Mouse (Mus musculus) hematopoietic multipotent progenitor cell, adult 10-12 weeks (in vitro differentiated cells): ENCODE measurements around the gene Jpt1. TPM values are rescaled to one million over a fixed set of nuclear protein-coding genes. Genes with fewer than 3 reads are reported as not detected.

Experiments used
- polyA plus RNA-seq: library from polyadenylated mRNA; stranded (reverse); fragments of >175 nt; gene quantifications from 2 replicates; pipeline ENCODE4 v1.2.3, GENCODE M21; 2012; ENCODE audit warnings: low replicate concordance

The Jpt1 gene
- polyA plus RNA-seq = 264 and 267 TPM in 2 replicates

GRCm38 (mm10) chr11:115514238-115514663 is at the start of gene Jpt1:
Gene Jpt1, minus strand, starts transcription at chr11:115514387.

DNA sequence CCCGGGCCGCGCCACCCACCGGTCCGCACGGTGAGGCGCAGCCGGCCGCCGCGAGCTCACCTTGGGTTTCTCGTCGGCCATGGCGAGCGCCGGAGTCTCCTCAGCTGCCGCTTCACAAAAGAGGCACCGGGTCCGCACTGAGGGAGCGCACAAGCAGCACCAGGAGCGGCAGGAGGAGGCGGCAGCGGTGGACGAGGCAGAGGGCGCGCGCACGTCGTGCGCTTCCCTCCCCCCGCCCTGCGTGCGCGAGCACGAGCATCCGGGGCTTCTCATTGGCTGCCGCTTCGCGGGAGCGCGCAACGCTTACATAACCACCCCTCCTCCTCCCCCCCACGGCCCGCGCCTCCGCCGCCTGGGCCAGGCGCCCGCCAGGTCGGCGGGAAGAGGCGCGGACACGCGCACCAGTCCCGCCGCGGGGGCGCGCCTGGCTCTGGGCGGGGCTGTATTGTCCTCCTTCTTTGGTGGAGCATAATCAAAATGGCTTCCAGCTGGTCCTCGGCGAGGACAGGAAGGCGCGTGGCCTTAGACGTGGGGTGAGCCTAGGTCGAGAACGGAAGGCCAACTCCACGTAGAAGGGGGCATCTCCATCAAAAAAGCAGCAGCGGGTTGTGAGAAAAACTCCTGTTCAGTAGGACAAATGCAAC is 22.0 kb upstream of the Jpt1 start, which contains the start of gene Sumo2:
Sumo2 (minus strand) TSS at position 239 of the 644 bp plus-strand sequence.

DNA sequence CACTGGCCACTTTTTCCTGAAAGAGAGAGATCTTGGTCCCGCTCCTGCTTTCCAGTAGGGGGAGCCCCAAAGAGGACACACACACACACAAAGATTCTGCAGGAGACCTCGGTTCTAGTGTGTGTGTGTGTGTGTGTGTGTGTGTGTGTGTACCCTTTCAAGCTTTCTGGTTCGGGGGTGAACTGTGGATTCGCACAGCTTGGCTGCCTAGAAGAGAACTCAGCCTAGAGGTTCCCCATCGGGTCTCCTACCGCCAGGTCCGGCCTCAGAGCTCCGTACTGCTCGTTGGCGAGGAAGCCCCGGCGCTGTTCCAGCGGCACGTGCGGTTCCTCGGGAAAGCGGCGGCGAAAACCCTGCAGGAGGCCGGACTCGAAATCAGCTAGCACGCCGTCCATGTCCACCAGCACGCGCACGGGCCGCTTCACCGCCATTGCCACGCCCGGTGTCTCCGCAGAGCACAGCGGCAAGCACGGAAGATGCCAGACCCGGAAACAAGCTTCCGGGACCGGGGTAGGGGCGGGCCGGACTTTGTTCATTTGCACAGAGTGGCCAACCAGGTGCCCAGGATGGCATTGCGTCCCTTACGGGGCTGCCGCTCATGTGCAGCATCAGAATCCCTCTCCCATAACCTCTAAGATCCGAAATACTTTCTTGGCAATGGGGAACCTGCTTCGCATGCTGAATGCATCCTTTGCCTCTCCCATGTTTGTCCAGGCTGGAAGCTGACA is 22.7 kb downstream of the Jpt1 start, which contains the start of gene Nt5c:
Nt5c (minus strand) TSS at position 507 of the 728 bp plus-strand sequence.

GRCm38 (mm10) chr11:115475025-115475757 is 39.0 kb downstream of the Jpt1 start, which contains the start of gene Armc7:
Gene Armc7, plus strand, starts transcription at chr11:115475667.

GRCm38 (mm10) chr11:115462243-115462891 is 51.8 kb downstream of the Jpt1 start, which contains the start of gene Slc16a5:
Gene Slc16a5, plus strand, starts transcription at chr11:115462474.

Other genes with a start within 250 kb of the Jpt1 start
- gene Grin2c, start 247.1 kb downstream of the Jpt1 start, polyA plus RNA-seq = 0.73 and 1.1 TPM in 2 replicates
- 27.3 and 45.0 TPM in 2 replicates for gene Fdxr, start 237.3 kb downstream of the Jpt1 start, polyA plus RNA-seq
- gene Fads6, start 216.7 kb downstream of the Jpt1 start, polyA plus RNA-seq = 0.40 and 0.51 TPM in 2 replicates
- not detected in 2 replicates for gene Otop2, start 207.2 kb downstream of the Jpt1 start, polyA plus RNA-seq
- 0.42 TPM in 1 of 2 replicates, not detected in the other for gene Ush1g, start 192.3 kb downstream of the Jpt1 start, polyA plus RNA-seq
- 0.04 and 0.09 TPM in 2 replicates for gene Otop3, start 179.7 kb downstream of the Jpt1 start, polyA plus RNA-seq
- 9.7 and 10.9 TPM in 2 replicates for gene Hid1, start 146.6 kb downstream of the Jpt1 start, polyA plus RNA-seq
- 0.38 and 0.57 TPM in 2 replicates for gene Cdr2l, start 132.5 kb downstream of the Jpt1 start, polyA plus RNA-seq
- 47.1 and 50.2 TPM in 2 replicates for gene Mrpl58, start 110.6 kb downstream of the Jpt1 start, polyA plus RNA-seq
- gene Atp5h, start 94.4 kb downstream of the Jpt1 start, polyA plus RNA-seq = 10.1 and 103 TPM in 2 replicates
- gene Kctd2, start 94.3 kb downstream of the Jpt1 start, polyA plus RNA-seq = 29.7 and 94.9 TPM in 2 replicates
- gene Trim80, start 73.8 kb downstream of the Jpt1 start, polyA plus RNA-seq = 0.07 TPM in 1 of 2 replicates, not detected in the other
- 5.6 and 10.2 TPM in 2 replicates for gene Slc16a5, start 51.9 kb downstream of the Jpt1 start, polyA plus RNA-seq
- 137 and 301 TPM in 2 replicates for gene Armc7, start 38.7 kb downstream of the Jpt1 start, polyA plus RNA-seq
- 133 and 179 TPM in 2 replicates for gene Nt5c, start 22.5 kb downstream of the Jpt1 start, polyA plus RNA-seq
- 92.3 and 235 TPM in 2 replicates for gene Sumo2, start 21.9 kb upstream of the Jpt1 start, polyA plus RNA-seq
- 7.0 and 16.9 TPM in 2 replicates for gene Nup85, start 50.0 kb upstream of the Jpt1 start, polyA plus RNA-seq
- gene Mrps7, start 89.5 kb upstream of the Jpt1 start, polyA plus RNA-seq = 21.2 and 30.2 TPM in 2 replicates
- 106 and 161 TPM in 2 replicates for gene Gga3, start 89.7 kb upstream of the Jpt1 start, polyA plus RNA-seq
- gene Mif4gd, start 98.6 kb upstream of the Jpt1 start, polyA plus RNA-seq = 92.1 and 155 TPM in 2 replicates
- gene Slc25a19, start 113.9 kb upstream of the Jpt1 start, polyA plus RNA-seq = 71.6 and 118 TPM in 2 replicates
- 109 and 136 TPM in 2 replicates for gene Grb2, start 194.2 kb upstream of the Jpt1 start, polyA plus RNA-seq